Mouse (Mus musculus) heart, adult 18-20 months (tissue): Measurements from ENCODE around the gene Gkap1. TPM values are rescaled to one million over a fixed set of nuclear protein-coding genes. Genes with fewer than 3 reads are reported as not detected.

Experiments used
- DNase-seq, 2 experiments: peaks; one replicate each; pipeline ENCODE4 v3.0.0; 2021 to 2022; ENCODE audit warnings: mixed read lengths in 1 of 2
- total RNA-seq, 2 experiments: library from RNA; stranded (reverse); gene quantifications; 2 replicates each; pipeline ENCODE4 v1.2.3; 2021

Gene Gkap1
- total RNA-seq, 2 experiments from 2014 or later: 22.9 to 28.5 TPM

GRCm38 (mm10) chr13:58266864-58267263 lies 8.6 kb downstream of the Gkap1 start:
- no peak for DNase-seq

- DNase-seq: no peak
Observed at GRCm38 (mm10) chr13:58263546-58263945, 12.0 kb downstream of the Gkap1 start.

GRCm38 (mm10) chr13:58261674-58262073 lies 13.8 kb downstream of the Gkap1 start:
- no peak for DNase-seq

GRCm38 (mm10) chr13:58253268-58253667 lies 22.2 kb downstream of the Gkap1 start:
- DNase-seq: no peak

GRCm38 (mm10) chr13:58248957-58249356 lies 26.5 kb downstream of the Gkap1 start:
- DNase-seq: no peak

- no peak for DNase-seq
Observed at GRCm38 (mm10) chr13:58236536-58236935, 39.0 kb downstream of the Gkap1 start.

- DNase-seq: peak; percentile 44 to 47
Observed at GRCm38 (mm10) chr13:58232611-58233010, 42.9 kb downstream of the Gkap1 start.

- DNase-seq: no peak
Observed at GRCm38 (mm10) chr13:58232070-58232469, 43.4 kb downstream of the Gkap1 start.

GRCm38 (mm10) chr13:58228624-58229023 lies 46.9 kb downstream of the Gkap1 start:
- DNase-seq: no peak

GRCm38 (mm10) chr13:58225694-58226093 lies 49.8 kb downstream of the Gkap1 start:
- no peak for DNase-seq

- no peak for DNase-seq
Observed at GRCm38 (mm10) chr13:58220206-58220605, 55.3 kb downstream of the Gkap1 start.

GRCm38 (mm10) chr13:58217536-58217935 lies 58.0 kb downstream of the Gkap1 start:
- no peak for DNase-seq

- DNase-seq: no peak
Observed at GRCm38 (mm10) chr13:58216395-58216794, 59.1 kb downstream of the Gkap1 start.

GRCm38 (mm10) chr13:58215592-58216341 lies 59.7 kb downstream of the Gkap1 start, which contains the start of gene Ubqln1:
Gene Ubqln1 (minus strand): TSS chr13:58215653.
- DNase-seq: peak; percentile 92

- no peak for DNase-seq
Observed at GRCm38 (mm10) chr13:58215253-58215591, 60.3 kb downstream of the Gkap1 start.

GRCm38 (mm10) chr13:58214346-58215252 lies 60.9 kb downstream of the Gkap1 start:
- peak; percentile 9 to 20 for DNase-seq

- DNase-seq: no peak
Observed at GRCm38 (mm10) chr13:58213801-58214200, 61.7 kb downstream of the Gkap1 start.

GRCm38 (mm10) chr13:58212530-58212929 lies 63.0 kb downstream of the Gkap1 start:
- no peak for DNase-seq

GRCm38 (mm10) chr13:58210441-58210840 lies 65.1 kb downstream of the Gkap1 start:
- no peak for DNase-seq

GRCm38 (mm10) chr13:58206084-58206483 lies 69.4 kb downstream of the Gkap1 start:
- no peak for DNase-seq

GRCm38 (mm10) chr13:58204986-58205385 lies 70.5 kb downstream of the Gkap1 start:
- DNase-seq: no peak

GRCm38 (mm10) chr13:58204202-58204601 lies 71.3 kb downstream of the Gkap1 start:
- no peak for DNase-seq

GRCm38 (mm10) chr13:58202903-58203302 lies 72.6 kb downstream of the Gkap1 start:
- DNase-seq: no peak
